Mouse (Mus musculus) cerebellum, adult 18-20 months (tissue): Measurements from ENCODE around the gene Gprasp1.

ENCODE experiments used
- DNase-seq, 2 experiments: peaks; one replicate each; pipeline ENCODE4 v3.0.0; 2021

Gene Gprasp1

DNA sequence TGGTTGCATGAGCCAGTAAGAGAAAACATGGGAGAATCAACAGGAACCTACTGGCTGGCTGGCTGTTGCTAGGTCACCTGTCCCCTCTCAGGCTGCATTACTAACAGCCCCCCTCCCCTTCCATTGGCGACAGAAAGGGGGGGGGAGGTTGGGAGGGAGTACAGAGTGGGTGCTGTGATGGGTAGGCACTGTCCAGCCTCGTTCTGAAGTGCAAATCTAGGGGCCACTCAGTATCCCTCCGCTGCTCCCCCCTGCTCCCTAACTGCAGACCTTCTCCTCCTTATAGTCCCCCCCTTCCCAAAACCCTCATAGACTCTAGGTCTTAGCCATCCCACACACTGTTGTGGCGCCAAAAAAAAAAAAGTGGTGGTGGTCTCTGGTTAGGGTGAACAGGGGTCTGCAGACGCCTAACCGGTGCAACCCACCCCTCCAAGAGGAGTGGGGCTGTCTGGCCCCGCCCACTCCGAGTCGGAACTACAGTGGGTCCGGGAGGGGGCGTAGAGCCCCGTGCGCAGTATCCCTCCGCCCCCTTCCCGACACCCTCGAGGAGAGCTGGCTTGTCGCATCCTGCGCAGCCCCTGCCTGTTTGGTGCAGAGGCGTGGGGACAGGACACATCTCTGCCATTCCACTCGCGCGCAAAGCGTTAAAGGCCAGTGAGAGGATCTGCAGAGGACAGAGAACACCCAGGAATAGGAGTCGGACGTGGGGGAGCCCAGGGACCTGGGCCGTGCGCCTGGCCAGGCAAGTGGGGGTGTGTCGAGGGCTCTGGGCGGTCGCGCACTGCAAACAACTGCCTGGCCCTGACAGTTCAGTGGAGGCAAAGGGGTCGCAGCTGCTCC is 96.2 kb downstream of the Gprasp1 start, which contains the start of gene Gprasp2:
Gene Gprasp2 (plus strand): TSS at position 514 of the 840 bp plus-strand sequence.
- DNase-seq = peak; percentile 55 to 57

- DNase-seq = peak; percentile 55 to 67
These were observed 97.2 kb downstream of the Gprasp1 start for GRCm38 (mm10) chrX:135839397-135840391.
